Mouse (Mus musculus): Measurements from ENCODE around the gene Runx3.
"Not testable (repeated sequence)": the region's sequence is repeated elsewhere in the genome, so short reads cannot be mapped to it uniquely, and the experiment has no call there.

Runx3 gene

DNA sequence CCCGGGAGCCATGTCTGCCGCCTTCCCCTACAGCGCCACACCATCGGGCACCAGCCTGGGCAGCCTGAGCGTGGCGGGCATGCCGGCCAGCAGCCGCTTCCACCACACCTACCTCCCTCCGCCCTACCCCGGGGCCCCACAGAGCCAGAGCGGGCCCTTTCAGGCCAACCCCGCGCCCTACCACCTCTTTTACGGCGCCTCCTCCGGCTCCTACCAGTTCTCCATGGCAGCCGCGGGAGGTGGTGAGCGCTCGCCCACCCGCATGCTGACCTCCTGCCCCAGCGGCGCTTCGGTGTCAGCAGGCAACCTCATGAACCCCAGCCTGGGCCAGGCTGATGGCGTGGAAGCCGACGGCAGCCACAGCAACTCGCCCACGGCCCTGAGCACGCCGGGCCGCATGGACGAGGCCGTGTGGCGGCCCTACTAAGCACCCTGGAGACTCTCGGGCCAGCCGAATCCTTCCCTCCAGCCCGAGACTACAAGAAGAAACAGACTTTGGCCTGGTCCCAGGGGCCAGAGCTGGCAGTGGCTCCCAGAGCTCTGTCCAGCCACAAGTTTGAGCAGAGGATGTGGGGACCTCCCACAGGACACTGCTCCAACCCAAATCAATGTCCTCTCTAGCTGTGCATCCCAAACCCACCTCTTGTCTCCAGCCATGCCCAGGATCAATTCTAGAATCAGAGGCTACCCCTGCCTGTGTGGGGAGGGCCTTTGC is 55.1 kb downstream of the Runx3 start:
- peak; percentile 36 for DNase-seq

DNA sequence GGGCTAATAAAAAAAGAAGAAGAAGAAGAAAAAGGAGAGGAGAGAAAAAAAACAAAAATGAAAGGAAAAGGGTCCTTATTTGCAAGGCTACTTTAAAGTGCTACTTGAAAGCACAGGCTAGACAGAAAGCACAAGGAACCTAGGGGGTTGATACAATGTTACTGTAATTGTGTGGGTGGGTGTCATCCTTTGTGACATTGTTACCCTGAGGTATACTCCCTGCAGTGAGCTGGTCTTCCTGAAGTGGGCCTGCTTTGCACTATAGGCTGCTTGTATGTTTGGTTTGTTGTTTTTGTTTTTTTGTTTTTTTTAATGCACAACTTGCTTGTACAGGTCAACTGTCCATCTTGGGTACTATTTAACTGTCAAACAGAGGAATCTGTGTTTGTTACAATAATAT is 57.1 kb downstream of the Runx3 start:
- no peak for DNase-seq

DNA sequence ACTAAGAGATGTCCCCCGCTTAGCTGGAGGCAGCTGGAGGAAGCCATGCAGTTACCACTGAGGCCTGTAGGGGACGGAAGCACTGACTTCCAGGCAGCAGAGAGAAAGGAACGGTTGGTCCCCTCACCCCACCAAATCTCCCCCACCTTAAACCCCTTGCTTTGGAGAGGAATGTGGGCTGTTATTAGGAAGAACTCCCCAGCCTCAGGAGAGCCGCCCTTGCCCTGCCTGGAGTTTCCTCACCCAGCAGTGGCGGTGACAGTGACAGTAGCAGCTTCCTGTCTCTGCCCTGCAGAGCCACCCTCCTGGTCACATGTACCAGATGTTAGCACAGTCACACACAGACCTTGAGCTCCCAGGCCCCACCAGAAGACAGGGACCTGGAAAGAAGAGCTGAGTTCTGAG is 58.6 kb downstream of the Runx3 start:
- peak; percentile 69 for DNase-seq

DNA sequence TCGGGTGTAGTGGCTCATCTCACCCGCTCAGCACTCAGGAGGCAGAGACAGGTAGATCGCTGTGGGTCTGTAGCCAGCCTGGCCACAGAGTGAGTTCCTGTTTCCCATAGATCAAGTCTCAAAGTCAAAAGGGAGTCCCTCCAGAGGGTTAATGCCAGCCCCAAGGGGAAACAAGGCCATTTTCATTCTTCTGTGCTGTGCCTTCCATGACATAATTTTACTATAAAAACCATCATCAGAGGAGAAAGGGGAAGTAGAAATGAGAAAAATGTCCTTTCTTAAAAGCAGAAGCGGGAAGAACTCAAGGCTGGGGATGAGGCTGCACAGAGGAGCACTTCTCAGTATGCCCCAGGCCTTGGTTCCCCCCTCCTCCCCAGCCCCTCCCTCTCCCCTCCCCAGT is 61.4 kb downstream of the Runx3 start:
- no peak for DNase-seq

DNA sequence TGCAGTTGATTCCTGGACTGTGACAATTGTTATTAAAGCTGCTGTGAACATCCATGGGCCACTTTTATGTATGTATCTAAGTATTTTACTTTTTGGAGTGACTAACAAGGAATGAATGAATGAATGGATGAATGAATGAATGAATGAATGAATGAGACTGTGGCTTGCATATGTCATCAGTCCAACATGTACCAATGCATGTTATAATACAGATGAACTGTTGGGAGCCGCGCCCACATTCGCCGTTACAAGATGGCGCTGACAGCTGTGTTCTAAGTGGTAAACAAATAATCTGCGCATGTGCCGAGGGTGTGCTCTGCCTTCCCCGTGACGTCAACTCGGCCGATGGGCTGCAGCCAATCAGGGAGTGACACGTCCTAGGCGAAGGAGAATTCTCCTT is 63.8 kb downstream of the Runx3 start:
- DNase-seq, result not testable (repeated sequence)

DNA sequence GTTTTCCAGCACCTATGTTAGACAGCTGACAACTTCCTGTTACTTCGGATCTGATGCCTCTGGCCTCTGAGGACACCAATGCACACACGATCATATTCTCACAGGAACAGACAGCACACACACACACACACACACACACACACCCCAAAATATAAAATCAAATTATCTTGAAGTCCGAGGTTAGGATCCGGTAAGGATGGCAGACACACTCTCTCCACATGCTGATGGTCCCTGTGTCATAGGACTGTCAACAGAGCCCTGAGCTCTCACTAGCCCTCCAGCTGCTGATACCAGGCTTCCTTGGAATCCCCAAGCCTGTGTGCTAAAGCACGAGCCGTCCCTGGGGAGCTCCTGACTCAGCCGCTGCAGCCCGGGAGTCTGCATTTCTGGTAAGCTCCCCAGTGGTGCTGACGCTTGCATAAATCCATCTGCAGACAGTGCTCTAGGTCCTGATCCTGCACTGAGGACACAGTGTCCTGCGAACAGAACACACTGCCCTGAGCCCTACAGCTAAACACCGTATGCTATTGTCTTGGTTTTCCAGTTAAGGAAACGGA is 69.1 kb downstream of the Runx3 start:
- DNase-seq, result no peak

DNA sequence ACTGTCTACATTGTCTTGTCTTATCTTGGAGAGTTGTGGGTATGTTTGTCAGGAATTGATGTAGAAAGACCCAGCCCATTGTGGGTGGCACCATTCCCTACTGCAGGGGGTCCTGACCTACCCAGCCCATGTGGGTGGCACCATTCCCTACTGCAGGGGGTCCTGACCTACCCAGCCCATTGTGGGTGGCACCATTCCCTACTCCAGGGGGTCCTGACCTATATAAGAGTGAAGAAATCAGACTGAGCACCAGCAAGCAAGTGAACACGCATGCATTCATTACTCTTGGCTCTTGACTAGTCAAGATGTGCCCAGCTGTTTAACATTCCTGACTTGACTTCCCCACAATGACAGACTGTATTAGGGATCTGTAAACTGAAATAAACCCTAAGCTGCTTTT is 69.9 kb downstream of the Runx3 start:
- no peak for DNase-seq

DNA sequence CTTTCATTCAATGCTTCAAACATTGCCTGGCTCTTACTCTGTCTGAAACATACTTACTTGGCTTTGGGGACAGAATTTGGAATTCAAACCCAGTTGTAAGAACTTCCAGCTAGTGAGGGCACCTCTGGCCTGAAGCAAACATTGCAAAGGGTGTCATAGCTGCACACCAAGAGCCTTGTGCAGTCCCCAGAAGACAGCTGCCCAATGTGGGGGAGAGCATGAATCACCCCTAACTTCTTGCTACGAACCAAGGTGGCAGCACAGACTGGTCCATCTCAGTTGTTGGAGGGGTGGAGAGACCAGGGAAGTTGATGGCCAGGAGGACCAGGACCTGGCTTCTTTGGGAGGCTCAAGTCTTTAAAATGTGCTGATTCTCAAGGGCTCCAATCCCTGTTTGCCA is 70.7 kb downstream of the Runx3 start:
- DNase-seq, result no peak

DNA sequence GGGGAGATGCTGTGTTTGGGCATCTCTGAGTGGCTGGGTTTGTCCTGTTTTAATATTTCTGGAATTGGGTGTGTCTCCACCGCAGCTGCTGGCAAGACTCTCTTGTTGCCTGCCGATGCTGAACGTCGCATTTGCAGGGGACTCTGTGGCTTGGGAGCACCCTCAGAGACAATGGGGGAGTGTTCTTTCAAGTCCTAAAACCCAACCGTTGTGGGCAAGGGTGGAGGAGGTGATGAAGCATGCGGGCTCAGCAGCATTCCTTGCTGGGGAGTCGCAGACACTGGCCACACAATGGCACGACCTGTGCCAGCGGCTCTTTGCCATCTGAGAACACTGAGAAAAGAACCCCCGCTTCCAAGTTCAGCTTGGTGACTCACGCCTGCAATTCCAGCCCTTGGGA is 71.2 kb downstream of the Runx3 start:
- DNase-seq, result no peak

DNA sequence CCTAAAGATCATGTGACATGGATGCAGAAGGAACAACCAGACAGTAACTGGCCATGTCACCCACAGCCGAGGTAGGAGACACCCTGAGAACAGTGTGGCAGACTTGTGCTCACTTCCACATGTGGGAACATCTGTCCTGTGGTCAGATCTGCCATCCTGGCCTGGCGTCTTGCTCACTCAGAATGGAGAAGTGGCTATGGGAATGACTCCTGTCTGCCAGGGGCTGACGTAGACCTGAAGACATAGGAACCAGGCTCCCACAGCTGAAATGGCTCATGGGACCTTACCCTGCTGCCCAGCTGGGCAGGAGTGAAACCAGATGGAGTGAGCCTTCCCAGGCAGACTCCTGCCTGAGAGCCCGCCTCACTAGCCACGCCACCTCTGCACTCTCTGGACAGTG is 72.4 kb downstream of the Runx3 start:
- DNase-seq, result no peak

DNA sequence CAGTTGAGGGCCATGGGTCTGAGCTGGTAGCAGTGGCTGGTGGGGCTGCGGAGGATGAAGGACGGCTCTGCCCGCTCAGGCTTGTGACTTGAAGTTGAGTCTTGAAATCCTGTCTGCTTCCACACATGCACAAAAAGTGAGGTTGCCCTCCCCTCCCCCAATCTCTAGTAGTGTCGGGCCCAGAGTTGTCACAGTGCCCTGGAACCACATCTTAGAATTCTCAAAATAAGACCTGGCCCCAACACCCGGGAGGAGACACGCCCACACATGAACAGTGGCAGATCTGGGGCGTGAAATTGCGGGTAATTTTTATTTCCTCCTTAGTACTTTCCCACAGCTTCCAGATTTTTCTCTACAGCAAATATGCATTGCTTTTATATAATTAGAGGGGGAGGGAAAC is 77.4 kb downstream of the Runx3 start:
- no peak for DNase-seq

DNA sequence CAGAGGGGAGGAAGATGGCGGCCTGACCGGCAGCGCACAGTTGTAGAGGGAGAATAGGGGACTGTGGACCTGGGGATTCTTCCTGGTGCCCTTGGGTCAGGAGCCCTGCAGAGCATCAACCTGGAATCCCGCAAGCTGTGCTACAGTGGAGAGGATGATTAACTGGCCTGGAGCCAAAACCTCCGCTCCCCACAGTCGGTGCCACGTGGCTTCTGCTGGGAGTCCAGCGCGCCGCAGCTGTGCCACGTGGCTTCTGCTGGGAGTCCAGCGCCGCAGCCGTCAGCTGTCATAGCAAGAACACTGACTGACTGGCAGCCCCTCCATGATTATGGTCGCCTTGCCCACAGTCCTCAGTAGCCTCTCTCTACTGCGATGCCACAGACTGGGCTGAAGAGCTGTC is 81.3 kb downstream of the Runx3 start:
- DNase-seq, result no peak

DNA sequence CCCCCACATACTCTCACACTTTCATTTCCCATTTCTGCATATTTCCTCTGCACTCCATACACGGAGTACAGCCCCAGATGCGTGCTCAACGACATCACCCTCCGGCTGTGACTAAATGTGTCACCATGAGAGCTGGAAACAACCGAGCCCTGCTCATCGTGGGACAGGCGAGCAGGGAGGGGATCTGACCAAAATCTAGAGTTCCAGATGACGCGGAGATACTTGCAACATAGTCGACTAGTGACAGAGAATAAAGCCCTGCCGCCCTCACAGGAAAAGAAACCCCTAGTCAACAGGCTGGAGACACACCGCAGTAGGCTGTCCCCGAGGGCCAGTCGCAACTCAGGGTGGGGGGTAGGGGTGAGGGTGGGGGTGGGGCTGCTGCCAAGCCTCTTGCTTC is 82.8 kb downstream of the Runx3 start:
- DNase-seq, result peak; percentile 29

DNA sequence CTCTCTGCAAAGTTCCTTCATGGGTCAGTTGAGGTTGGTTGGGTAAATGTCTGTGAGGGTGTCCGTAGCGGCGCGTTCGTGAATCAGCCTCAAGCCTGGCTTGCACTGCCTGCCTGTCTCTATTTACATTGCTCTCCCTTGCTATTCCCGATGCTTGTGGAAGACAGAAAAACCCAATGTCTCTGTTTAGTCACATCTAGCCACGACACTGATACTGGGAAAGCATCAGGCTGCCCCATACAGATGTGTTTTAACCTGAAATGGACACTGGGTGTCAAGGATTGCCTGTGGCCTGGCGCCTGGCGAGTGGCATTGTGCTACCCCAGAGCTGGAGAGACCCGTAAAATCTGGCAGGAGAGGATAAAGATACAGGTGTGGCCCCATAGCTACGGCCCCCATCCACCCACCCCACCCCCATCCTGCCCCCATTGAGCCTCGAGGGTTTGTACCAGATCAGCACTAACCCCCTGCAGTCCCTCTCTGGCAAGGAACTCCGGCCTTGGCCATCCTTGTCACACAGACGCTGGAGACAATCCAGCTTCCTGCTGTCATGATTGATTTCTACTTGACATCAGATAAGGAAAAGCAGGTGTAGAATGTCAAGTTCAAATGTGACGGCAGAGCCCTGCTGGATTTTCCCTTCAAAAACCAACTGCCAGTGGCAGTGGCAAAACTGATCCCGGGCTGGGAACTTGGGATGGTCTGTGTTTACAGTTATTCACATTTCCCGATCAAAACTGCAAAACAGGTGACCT is 83.5 kb downstream of the Runx3 start:
- DNase-seq, result peak; percentile 5

DNA sequence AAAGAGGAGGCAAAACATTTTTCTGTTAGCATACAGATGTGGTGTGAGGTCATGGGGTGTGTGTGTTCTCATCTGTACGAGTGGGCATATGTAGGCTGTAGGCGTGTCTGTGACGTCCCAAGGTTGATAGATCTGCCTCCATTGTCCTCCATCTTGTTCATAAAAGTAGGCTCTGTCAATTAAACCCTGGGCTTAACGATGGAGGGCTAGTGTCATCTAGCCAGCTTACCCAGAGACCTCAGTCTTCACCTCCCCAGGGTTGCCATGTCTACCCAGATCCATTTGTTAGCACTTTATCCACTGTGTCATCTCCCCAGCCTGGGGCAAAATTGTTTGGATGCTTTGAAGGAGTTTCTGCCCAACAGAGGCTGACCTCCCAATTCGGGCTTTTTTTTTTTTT is 84.2 kb downstream of the Runx3 start:
- no peak for DNase-seq

DNA sequence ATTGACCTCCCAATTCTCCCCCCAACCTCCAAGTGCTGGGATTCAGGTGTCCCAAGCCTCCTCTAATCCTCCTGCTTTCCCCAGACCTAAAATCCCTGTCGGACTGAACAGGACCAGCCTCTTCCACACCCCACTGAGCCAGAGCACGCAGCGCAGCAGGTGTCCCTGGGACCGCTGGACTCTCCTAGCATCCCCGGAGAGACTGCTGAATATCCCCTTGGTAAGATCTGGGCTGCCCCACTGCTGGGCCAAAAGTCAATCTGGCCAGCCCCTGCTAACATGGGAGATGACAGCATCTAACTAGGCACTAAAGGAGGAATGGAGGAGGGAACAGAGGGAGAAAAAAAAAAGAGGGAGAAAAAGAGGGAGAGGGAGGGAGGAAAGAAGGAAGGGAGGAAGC is 84.8 kb downstream of the Runx3 start:
- no peak for DNase-seq

DNA sequence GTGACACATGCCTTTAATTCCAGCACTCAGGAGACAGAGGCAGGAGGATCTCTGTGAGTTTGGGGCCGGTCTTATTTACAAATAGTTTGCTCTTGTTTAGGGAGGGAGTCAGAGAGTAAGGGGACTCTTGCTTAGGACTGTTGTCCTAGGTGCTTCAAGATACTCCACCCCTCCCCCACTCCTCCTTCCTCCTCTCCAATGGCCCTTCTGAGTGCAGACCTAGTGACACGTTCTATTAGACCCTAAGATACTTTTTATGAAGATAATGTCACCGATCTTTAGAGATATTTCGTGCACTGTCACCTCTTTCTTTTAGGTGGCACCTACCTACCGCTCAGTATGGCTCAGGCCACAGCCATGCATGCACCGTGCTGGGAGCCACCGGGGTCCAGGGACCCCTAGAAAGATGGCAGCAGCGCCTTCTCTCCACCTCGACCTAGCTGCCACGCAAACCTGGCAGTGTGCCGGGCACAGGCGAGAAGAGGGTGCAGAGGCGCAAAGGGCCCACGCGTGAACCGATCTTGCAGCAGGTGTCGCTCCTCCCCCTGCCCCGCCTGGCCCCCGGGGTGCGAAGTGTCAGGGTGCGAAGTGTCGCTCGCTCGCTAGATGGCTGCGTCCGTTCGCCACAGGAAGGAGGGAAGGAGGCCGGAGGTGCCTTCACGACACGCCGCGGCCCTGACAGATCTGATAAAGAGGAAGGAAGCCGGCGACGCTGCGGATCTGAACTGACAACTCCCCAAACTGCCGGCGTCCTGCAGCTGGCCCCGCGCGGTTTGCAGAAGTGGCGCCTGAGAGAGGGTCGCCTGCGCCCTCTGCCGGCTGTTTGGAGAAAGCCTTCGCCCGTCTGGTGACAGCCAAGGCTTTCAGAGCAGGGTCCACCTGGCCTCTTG is 85.5 kb downstream of the Runx3 start:
- peak; percentile 95 for DNase-seq

DNA sequence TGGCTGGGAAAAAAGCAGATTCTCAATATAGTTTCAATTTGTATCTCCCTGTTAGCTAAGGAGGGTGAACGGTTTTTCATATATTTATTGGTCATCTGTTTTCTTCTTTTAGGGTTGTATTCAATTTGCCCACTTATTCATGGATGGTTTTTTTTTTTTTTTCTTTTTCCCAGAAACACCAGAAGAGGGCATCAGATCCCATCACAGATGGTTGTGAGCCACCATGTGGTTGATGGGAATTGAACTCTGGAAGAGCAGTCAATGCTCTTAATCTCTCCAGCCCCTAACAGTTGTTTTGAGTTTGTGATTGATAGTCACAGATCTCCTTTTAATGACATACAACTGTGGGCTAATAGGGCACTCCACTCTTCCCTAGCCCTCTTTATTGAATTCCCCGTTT is 89.4 kb downstream of the Runx3 start:
- no peak for DNase-seq

DNA sequence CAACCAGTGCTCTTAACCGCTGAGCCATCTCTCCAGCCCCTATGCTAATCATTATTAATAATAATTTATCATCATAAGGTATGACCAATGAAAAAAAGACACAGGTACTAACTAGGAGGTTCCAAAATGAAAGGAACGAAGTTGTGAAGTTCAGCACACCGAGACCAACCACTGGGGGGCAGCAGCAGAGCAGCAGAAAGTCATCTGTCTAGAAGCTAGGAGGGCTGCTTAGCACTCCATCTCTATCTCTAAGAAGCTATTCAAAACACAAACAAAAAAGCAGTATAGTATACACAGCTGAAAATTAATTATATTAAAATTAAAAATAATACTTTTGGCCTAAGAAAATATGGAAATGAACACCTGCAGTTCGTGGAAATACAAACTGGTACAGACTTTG is 99.2 kb downstream of the Runx3 start:
- peak; percentile 93 for DNase-seq

DNA sequence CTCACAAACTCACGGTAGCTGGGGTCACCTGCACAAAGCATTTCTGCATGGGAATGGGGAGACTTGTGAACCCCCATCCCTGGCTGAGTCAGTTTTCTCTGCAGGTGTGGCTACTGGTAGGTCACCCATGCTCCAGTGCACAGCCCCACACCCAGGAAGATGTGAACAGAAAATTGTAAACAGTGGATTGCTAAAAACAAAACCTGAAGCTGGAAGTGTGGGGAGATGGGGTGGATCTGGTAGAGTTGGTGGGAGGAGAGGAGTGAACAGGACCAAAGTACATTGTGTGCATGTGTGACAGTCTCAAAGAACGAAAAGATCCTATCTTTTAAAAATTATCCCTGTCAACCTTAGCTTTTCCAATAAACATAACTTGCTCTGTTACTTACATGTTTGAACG is 100.2 kb downstream of the Runx3 start:
- no peak for DNase-seq

DNA sequence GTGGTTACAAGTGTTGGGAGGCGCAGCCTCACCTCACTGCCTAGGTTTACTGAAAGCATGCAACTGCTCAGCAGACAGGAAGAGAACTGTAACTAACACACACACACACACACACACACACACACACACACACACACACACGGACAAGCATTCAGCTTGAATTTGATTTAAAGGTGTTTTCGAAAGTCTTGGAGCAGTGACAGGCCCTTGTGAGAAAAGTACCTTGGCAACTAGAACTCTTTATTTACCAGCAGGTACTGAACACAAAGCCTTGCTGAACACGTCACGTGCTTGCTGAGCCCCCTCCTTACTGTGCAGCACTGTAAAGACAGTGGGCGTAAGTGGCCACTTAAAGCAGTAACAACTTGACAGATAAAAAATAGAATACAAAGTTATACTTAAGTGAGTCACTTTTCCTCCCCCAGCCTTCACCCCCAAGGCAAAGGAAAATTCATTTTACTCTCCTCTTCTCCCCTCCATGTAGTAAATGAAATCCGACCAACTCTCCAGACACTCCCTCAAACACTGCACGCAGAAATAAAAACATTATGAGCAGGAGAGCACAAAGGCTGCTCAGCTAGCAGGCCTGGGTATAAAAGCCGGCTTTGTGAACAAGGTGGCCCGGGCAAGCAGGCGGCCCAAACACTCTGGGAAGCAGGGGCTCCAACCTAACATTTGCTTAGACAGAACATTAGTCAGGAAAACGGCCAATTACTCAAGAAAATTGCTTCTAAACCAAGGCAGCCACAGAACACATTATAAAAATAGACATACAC is 101.4 kb downstream of the Runx3 start:
- DNase-seq, result no peak

DNA sequence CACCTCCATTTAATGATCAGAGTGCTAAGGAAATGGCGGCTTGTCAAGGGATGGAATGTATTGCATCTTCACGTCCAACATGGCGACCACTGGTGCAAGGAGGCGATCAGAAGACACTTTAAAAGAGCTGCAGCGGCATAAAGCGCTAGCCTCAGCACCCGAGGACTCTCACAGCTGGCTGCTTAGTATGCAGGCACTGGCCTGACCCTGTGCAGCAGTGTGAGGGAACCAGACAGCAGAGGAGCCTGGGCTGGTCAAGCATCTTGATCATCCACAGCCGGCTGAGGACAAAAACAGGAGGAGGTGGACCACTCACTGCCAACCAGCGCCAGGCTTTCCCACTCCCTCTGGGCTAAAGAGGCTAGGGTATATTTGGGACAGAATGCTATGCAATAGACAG is 103.4 kb downstream of the Runx3 start:
- DNase-seq, result peak; percentile 4

Measured in kidney, postnatal 10 days (tissue).